Mouse (Mus musculus) embryonic stem cell, embryonic (primary cell): ENCODE measurements around the gene Arx.

Source experiments
- CTCF ChIA-PET, 4 experiments: fragments of 300-600 bp in 2 of 4; fragments of 350-600 bp in 2 of 4; sonication (Branson Sonifier 250); formaldehyde crosslinking; loops; one replicate each; lab custom pipeline; 2022; ENCODE audit warnings: inconsistent platforms in 2 of 4; lab: Charles Lee
- POLR2A ChIA-PET, 4 experiments: fragments of 300-600 bp in 2 of 4; fragments of 350-600 bp in 2 of 4; sonication (Branson Sonifier 250); formaldehyde crosslinking; loops; one replicate each; lab custom pipeline; 2022; ENCODE audit warnings: antibody characterized with exemption in 4 of 4, inconsistent platforms in 1 of 4; lab: Charles Lee

The Arx gene

GRCm38 (mm10) chrX:93286291-93286893, at the start of gene Arx:
Gene Arx, plus strand, starts transcription at chrX:93286445.
- ChIA-PET CTCF (no interaction called here), POLR2A (interaction anchor here in 2 of 4 experiments (0.7 to 2.8 kb wide), 4 partner anchors 11 to 694 kb away, joined by 3 to 14 read pairs (median 4); no protein-coding TSS in a partner anchor)

- CTCF ChIA-PET, result no interaction called here
Measured at GRCm38 (mm10) chrX:93251329-93251728, 34.9 kb upstream of the Arx start.

GRCm38 (mm10) chrX:93275689-93276088, 10.6 kb upstream of the Arx start:
- POLR2A ChIA-PET, result no interaction called here

More at GRCm38 (mm10) chrX:93251329-93251728, 34.9 kb upstream of the Arx start:
- POLR2A ChIA-PET, result no interaction called here

GRCm38 (mm10) chrX:93279940-93280339, 6.3 kb upstream of the Arx start:
- POLR2A ChIA-PET, result interaction anchor here in 1 of 4 experiments (1.3 kb wide), 1 partner anchor 9 kb away, joined by 3 read pairs; no protein-coding TSS in a partner anchor
- CTCF ChIA-PET, result no interaction called here

More at GRCm38 (mm10) chrX:93275689-93276088, 10.6 kb upstream of the Arx start:
- CTCF ChIA-PET, result interaction anchor here in 1 of 4 experiments (0.6 kb wide), 1 partner anchor 768 kb away, joined by 6 read pairs; no protein-coding TSS in a partner anchor

GRCm38 (mm10) chrX:93281028-93281723, 5.1 kb upstream of the Arx start:
- CTCF ChIA-PET, result interaction anchor here (0.6 to 1.7 kb wide), 10 partner anchors 10 to 842 kb away, joined by 3 to 10 read pairs (median 4); partner anchors contain the start of gene Zfx (in 1 of the 4)
- POLR2A ChIA-PET, result interaction anchor here in 1 of 4 experiments (0.9 to 1.7 kb wide), 4 partner anchors 9 to 87 kb away, joined by 3 to 7 read pairs (median 4); no protein-coding TSS in a partner anchor

GRCm38 (mm10) chrX:93281756-93282155, 4.5 kb upstream of the Arx start:
- CTCF ChIA-PET, result interaction anchor here (0.6 to 1.7 kb wide), 9 partner anchors 10 to 842 kb away, joined by 3 to 10 read pairs (median 4); partner anchors contain the start of gene Zfx (in 1 of the 4)
- POLR2A ChIA-PET, result interaction anchor here in 1 of 4 experiments (1.7 kb wide), 1 partner anchor 9 kb away, joined by 7 read pairs; no protein-coding TSS in a partner anchor

GRCm38 (mm10) chrX:93285091-93285490, 1.2 kb upstream of the Arx start:
- POLR2A ChIA-PET, result interaction anchor here in 1 of 4 experiments (0.7 to 2.8 kb wide), 2 partner anchors 12 to 33 kb away, joined by 5 to 14 read pairs; no protein-coding TSS in a partner anchor
- CTCF ChIA-PET, result no interaction called here

- CTCF ChIA-PET, result interaction anchor here in 3 of 4 experiments (0.6 to 1.3 kb wide), 5 partner anchors 11 to 546 kb away, joined by 3 read pairs; no protein-coding TSS in a partner anchor
- POLR2A ChIA-PET, result interaction anchor here in 2 of 4 experiments (0.5 to 0.9 kb wide), 2 partner anchors 9 kb away, joined by 6 read pairs; no protein-coding TSS in a partner anchor
Measured at GRCm38 (mm10) chrX:93288339-93288738, 2.1 kb downstream of the Arx start.

GRCm38 (mm10) chrX:93289076-93289475, 2.8 kb downstream of the Arx start:
- ChIA-PET POLR2A (interaction anchor here in 2 of 4 experiments (0.5 to 1.1 kb wide), 2 partner anchors 10 kb away, joined by 3 to 6 read pairs; no protein-coding TSS in a partner anchor), CTCF (interaction anchor here in 1 of 4 experiments (1.0 to 1.3 kb wide), 2 partner anchors 10 to 219 kb away, joined by 3 read pairs; no protein-coding TSS in a partner anchor)

- ChIA-PET POLR2A (interaction anchor here in 2 of 4 experiments (1.1 to 1.7 kb wide), 3 partner anchors 9 kb away, joined by 3 to 7 read pairs (median 5); no protein-coding TSS in a partner anchor), CTCF (interaction anchor here in 1 of 4 experiments (1.3 kb wide), 1 partner anchor 220 kb away, joined by 3 read pairs; no protein-coding TSS in a partner anchor)
Measured at GRCm38 (mm10) chrX:93289851-93290380, 3.7 kb downstream of the Arx start.

GRCm38 (mm10) chrX:93292031-93292430, 5.8 kb downstream of the Arx start:
- POLR2A ChIA-PET, result interaction anchor here in 1 of 4 experiments (0.6 to 1.0 kb wide), 3 partner anchors 9 to 223 kb away, joined by 3 to 4 read pairs (median 4); no protein-coding TSS in a partner anchor
- CTCF ChIA-PET, result interaction anchor here in 2 of 4 experiments (1.0 to 1.2 kb wide), 2 partner anchors 10 to 11 kb away, joined by 3 to 4 read pairs; no protein-coding TSS in a partner anchor

GRCm38 (mm10) chrX:93294736-93295490, 8.7 kb downstream of the Arx start:
- POLR2A ChIA-PET, result interaction anchor here in 1 of 4 experiments (3.8 kb wide), 1 partner anchor 8 kb away, joined by 14 read pairs; the partner anchor contains the start of gene Arx
- CTCF ChIA-PET, result interaction anchor here in 1 of 4 experiments (1.5 kb wide), 1 partner anchor 14 kb away, joined by 6 read pairs; no protein-coding TSS in a partner anchor

GRCm38 (mm10) chrX:93295819-93296218, 9.6 kb downstream of the Arx start:
- CTCF ChIA-PET, result interaction anchor here in 1 of 4 experiments (1.5 kb wide), 1 partner anchor 14 kb away, joined by 6 read pairs; no protein-coding TSS in a partner anchor
- POLR2A ChIA-PET, result interaction anchor here in 1 of 4 experiments (3.8 kb wide), 1 partner anchor 9 kb away, joined by 14 read pairs; the partner anchor contains the start of gene Arx

GRCm38 (mm10) chrX:93297001-93297441, 10.8 kb downstream of the Arx start:
- ChIA-PET CTCF (interaction anchor here (0.6 to 1.1 kb wide), 4 partner anchors 16 to 616 kb away, joined by 4 to 12 read pairs (median 5); no protein-coding TSS in a partner anchor), POLR2A (interaction anchor here in 3 of 4 experiments (0.6 to 3.8 kb wide), 5 partner anchors 9 to 426 kb away, joined by 3 to 14 read pairs (median 6); partner anchors contain the start of gene Arx (in 2 of the 3))

GRCm38 (mm10) chrX:93299046-93299626, 12.9 kb downstream of the Arx start:
- CTCF ChIA-PET, result interaction anchor here in 2 of 4 experiments (0.6 to 1.0 kb wide), 2 partner anchors 10 to 138 kb away, joined by 3 read pairs; no protein-coding TSS in a partner anchor

GRCm38 (mm10) chrX:93299771-93300170, 13.5 kb downstream of the Arx start:
- CTCF ChIA-PET, result interaction anchor here in 1 of 4 experiments (1.0 kb wide), 1 partner anchor 11 kb away, joined by 3 read pairs; no protein-coding TSS in a partner anchor
- POLR2A ChIA-PET, result interaction anchor here in 2 of 4 experiments (0.9 to 2.6 kb wide), 5 partner anchors 7 to 14 kb away, joined by 3 to 7 read pairs (median 5); partner anchors contain the start of gene Arx (in 1 of the 2)

More at GRCm38 (mm10) chrX:93299046-93299626, 12.9 kb downstream of the Arx start:
- POLR2A ChIA-PET, result interaction anchor here in 2 of 4 experiments (0.9 to 2.6 kb wide), 7 partner anchors 8 to 21 kb away, joined by 3 to 7 read pairs (median 4); partner anchors contain the start of gene Arx (in 1 of the 2)
